Mouse (Mus musculus) lung, postnatal 14 days (tissue): ENCODE measurements at regions not wholly inside any gene's neighbourhood (a gene's known extent, or its start where the extent isn't known, plus 50 kb on each side); places are given as distances from the start of the nearest gene placed in this dataset.

Experiments used
- DNase-seq: peaks from one replicate; pipeline ENCODE4 v3.0.0; 2021

GRCm38 (mm10) chrX:99204077-99204476 is 68.1 kb downstream of the Efnb1 start:
- DNase-seq, result no peak

GRCm38 (mm10) chrX:99201081-99201480 is 65.2 kb downstream of the Efnb1 start:
- DNase-seq, result no peak

GRCm38 (mm10) chrX:99199669-99200068 is 63.7 kb downstream of the Efnb1 start:
- DNase-seq, result peak; percentile 74

GRCm38 (mm10) chrX:99198961-99199631 is 63.2 kb downstream of the Efnb1 start:
- DNase-seq, result peak; percentile 72
